In the genomic region with DNA sequence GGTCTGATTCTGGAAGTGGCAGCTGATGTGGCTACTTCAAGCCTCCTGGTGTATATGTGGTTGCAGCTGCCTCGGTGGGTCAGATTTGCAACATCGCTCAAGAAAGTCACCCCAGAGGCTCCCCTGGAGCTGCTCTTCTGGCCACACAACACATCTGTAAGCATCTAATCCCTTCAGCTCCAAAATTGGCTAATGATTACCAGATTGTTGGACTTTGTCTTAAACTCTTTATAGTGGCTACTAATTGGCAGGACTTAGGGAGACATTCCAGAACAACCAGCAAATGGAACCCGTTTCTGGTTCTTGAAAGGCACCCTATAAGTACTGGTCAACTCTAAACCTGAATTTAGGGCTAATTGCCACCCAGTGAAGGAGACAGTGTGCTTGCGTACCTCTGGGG, we compare ENCODE assay signal across 18 mouse cellular contexts.
DNase-seq lines count a peak whose midpoint lies in the region; ATAC-seq and TF ChIP-seq lines count a peak whose summit lies in the region.
"Had no signal": no experiment of that assay in that cellular context is flagged by ENCODE, and none has a peak within 500 bp of the region (broad histone marks: within the 10 kb centered on the region; RNA-seq: fewer than 3 reads in every experiment).

No protein-coding gene starts in this region.

- WGBS in liver, adult 2 months: 26% methylated on average over 4 of the region's 4 CpGs
- 38% methylated on average over 4 of the region's 4 CpGs for WGBS in limb, embryonic 10.5 days
- WGBS in forebrain, embryonic 12.5 days: 63% methylated on average over 4 of the region's 4 CpGs

- H3K27me3 ChIP-seq in liver, adult 2 months (ENCODE audit: control insufficient read depth, insufficient read depth, low read length): no peaks in the 10 kb centered on the region
- peaks cover 21% of the 10 kb centered on the region; the same call in 1 of the 2 replicates for H3K27me3 ChIP-seq in limb, embryonic 10.5 days (ENCODE audit: low read depth, poor library complexity, severe bottlenecking)
- H3K27me3 ChIP-seq in forebrain, embryonic 12.5 days: peaks cover 86% of the 10 kb centered on the region

- H3K9ac ChIP-seq in liver, adult 2 months (ENCODE audit: low read depth, low read length): no peak overlapping the region
- no peak overlapping the region for H3K9ac ChIP-seq in forebrain, embryonic 12.5 days
- H3K9ac ChIP-seq: forebrain, embryonic 13.5 days; liver, embryonic 14.5 days had no signal

- peaks cover 8% of the 10 kb centered on the region for H3K4me1 ChIP-seq in liver, adult 2 months (ENCODE audit: control insufficient read depth, insufficient read depth, low read length)
- H3K4me1 ChIP-seq in limb, embryonic 10.5 days: peaks cover 53% of the 10 kb centered on the region
- H3K4me1 ChIP-seq in forebrain, embryonic 12.5 days: peaks cover 3% of the 10 kb centered on the region; the same call in 1 of the 2 replicates
- H3K4me1 ChIP-seq: forebrain, embryonic 13.5 days had no signal

- no peaks in the 10 kb centered on the region for H3K36me3 ChIP-seq in liver, adult 2 months (ENCODE audit: control insufficient read depth, insufficient read depth, low read length)
- H3K36me3 ChIP-seq in limb, embryonic 10.5 days: no peaks in the 10 kb centered on the region
- H3K36me3 ChIP-seq in forebrain, embryonic 12.5 days (replicated peaks): no peaks in the 10 kb centered on the region

- TF ChIP-seq CTCF in liver, adult 2 months (IDR thresholded peaks at IDR 0.05; ENCODE audit: low read depth, low read length): no peak

- DNase-seq in liver, adult 2 months (ENCODE audit: extremely low read depth, low read depth, low spot score): peak; percentile 94
- DNase-seq in liver: no peak
- DNase-seq in kidney, adult 9 months: peak; percentile 86
- DNase-seq in limb, embryonic 10.5 days (ENCODE audit: low spot score): no peak
- DNase-seq in adrenal gland, postnatal 10 days: no peak
- DNase-seq in left cerebral cortex, postnatal 10 days (ENCODE audit: extremely low spot score in 1 of 2, low spot score in 2 of 2): no peak
- DNase-seq: adrenal gland, postnatal 36 days; cerebellum, adult 2 months; lung, postnatal 36 days; thymus, adult 18-20 months had no signal

- H3K4me3 ChIP-seq in liver, adult 2 months (ENCODE audit: insufficient read depth, low read depth, low read length): no peak overlapping the region
- H3K4me3 ChIP-seq in limb, embryonic 10.5 days: no peak overlapping the region
- H3K4me3 ChIP-seq in forebrain, embryonic 12.5 days (replicated peaks): no peak overlapping the region
- H3K4me3 ChIP-seq: forebrain, embryonic 13.5 days; left cerebral cortex, adult 2 months had no signal

- H3K27ac ChIP-seq in liver, adult 2 months (replicated peaks; ENCODE audit: insufficient read depth, low read depth, low read length): no peak overlapping the region
- peak overlapping the region; percentile 68 for H3K27ac ChIP-seq in limb, embryonic 10.5 days
- no peak overlapping the region for H3K27ac ChIP-seq in forebrain, embryonic 12.5 days
- H3K27ac ChIP-seq: forebrain, embryonic 13.5 days; hindbrain, postnatal 0 days; left cerebral cortex, adult 2 months; liver, embryonic 14.5 days had no signal

- no peaks in the 10 kb centered on the region for H3K79me2 ChIP-seq in liver, adult 2 months (ENCODE audit: control insufficient read depth, insufficient read depth, low read length)

- ATAC-seq in forebrain, embryonic 12.5 days (ENCODE audit: low FRiP score): no peak
- ATAC-seq: activated CD4-positive, CD25-positive, alpha-beta regulatory T cell, adult 4 months; forebrain, embryonic 13.5 days; hindbrain, postnatal 0 days; Patski had no signal

- no peaks in the 10 kb centered on the region for H3K9me3 ChIP-seq in limb, embryonic 10.5 days (replicated peaks)
- no peaks in the 10 kb centered on the region for H3K9me3 ChIP-seq in forebrain, embryonic 12.5 days
- H3K9me3 ChIP-seq: forebrain, embryonic 13.5 days had no signal

- intact Hi-C loops in left cerebral cortex, postnatal 10 days (cut with DNase I): no loop called here

- no peak overlapping the region for H3K4me2 ChIP-seq in forebrain, embryonic 12.5 days
- H3K4me2 ChIP-seq: forebrain, embryonic 13.5 days; heart, embryonic 11.5 days had no signal

- TF ChIP-seq POLR2A in liver, adult 2 months (IDR thresholded peaks at IDR 0.05; ENCODE audit: extremely low read depth, insufficient read depth, low read length): no peak

Comparison
In these comparisons a context has a peak if more than half of its experiments do, and no peak if none do; other contexts are left out.
1. DNase-seq: peak in liver, adult 2 months (single experiment) and kidney, adult 9 months (single experiment); none in liver (single experiment), limb, embryonic 10.5 days (single experiment), adrenal gland, postnatal 10 days (single experiment) and left cerebral cortex, postnatal 10 days (0 of 2).